Mouse (Mus musculus): ENCODE measurements at regions not wholly inside any gene's neighbourhood (a gene's known extent, or its start where the extent isn't known, plus 50 kb on each side); places are given as distances from the start of the nearest gene placed in this dataset.

DNA sequence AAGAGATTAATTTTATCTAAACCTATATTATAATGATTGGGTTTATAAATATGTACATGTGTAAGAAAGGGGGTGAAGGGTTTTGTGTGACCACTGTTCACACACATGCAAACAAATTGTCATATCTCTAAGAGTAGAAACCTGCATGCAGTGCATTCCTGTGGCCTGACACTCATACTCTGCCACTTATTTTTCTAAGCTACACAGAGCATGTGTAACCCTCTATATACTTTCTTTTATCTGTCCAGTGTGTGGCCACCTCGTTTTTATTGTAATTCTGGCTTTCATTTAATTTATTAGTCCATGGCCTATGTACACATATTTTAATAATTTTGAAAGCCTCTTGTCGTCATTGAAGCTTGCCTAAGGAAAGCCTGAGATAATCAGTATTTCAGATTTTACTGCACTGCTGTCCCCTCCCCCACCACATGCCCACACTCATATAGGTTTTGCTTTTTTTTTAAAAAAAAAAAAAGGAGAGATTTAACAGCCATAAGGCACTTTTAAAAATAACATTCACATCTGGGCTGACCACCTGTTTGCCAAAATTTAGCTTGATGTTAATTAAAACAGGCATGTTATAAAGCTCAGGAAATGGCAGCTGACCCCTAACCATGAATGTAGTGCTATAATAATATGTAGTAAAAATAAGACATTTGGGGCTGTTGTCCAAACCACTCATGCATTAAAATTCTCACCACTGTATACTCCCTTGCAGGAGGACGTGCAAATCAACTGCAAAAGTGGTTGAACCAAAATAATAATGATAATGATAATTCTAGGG is 410.7 kb upstream of the Clint1 start:
- no peak for DNase-seq

DNA sequence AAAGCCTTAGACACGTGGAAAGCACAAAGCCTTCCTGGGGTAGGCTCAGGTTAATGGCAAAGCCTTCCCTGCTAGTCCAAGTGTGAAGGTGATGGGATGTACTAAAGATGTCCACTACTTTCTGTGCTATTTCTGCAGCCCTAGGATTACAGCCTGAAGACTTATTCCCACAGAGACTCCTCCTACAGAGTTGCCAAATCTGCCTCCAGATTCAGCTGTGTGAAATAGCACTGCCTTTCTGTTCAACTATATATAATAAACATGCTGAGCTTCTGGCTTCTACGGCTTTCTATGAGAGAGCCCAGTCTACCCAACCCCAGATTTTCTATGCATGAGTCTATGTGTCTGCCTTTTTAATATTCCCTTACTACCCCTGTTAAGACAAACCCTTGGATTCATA is 405.3 kb upstream of the Clint1 start:
- DNase-seq: no peak

DNA sequence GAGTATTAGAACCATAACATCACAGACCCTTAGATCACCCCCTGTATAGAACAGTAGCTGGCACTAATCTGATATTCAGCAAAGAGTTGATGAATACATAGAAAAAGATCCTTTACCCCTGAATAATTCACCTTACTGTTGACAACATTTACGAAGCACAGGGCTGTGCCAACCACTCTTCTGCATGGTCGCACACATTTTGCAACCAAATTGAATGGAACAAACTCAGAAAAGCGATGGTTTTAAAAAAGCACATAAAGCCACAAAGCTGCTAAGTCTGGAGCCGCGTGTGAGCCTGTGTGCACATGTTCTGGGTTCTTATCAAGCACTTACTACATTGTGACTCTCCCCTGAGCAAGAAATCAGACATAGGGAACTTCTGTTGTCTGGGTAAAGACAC is 397.6 kb upstream of the Clint1 start:
- no peak for DNase-seq

DNA sequence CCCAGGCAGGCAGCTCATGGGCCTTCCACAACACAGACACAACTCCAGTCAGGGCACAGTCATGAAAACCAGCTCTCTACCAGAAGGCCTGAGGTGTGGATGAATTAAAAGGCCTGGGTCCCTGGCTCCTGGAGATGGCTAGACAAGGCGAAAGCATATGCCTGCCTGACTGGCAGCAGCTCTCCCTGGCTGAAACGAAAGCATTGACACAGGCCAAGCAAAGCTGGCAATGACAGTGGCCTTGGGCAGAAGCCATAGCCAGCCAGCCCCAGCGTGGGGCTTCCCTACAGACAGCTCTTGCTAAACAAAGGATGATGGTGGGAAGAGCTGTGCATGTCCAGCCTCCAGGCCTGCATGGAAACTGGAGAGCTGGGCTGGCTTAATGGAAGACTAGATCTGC is 396.9 kb upstream of the Clint1 start:
- DNase-seq: no peak

DNA sequence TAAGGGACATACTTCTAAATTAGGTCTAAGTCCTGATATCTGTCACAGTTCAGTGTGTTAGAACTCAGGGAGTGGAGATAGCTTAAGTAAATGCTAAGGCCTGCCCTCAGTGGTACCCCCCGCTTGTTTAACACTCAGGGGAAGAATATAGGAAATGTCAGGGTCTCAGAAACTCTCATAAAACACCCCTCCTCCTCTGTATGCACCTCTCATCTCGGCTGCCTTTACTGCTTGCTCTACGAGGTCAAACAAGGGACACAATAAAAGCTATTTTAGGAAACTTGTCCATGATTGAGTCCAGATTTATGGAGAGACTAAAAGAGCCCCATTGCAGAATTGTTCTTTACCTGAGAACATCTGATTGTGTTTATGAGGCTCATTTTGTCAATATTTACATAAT is 395.1 kb upstream of the Clint1 start:
- no peak for DNase-seq

DNA sequence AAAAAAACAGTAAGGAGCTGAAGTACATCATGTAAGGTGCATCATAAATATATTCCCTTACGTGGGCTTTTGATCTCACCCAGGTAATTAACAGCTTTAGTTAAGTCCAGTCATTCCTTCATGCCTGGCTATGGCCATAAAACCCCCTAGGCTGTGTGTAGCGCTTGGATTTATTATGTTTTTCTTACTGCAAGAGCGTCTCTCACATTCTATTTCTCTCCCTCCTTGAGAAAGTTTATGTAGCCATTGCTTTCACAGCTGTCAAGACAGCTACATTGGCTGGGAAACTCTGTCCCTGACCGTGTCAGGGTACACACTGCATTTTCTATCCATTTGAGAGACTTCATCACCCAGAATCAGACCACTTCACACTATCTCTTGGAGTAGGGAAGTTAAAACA is 394.3 kb upstream of the Clint1 start:
- DNase-seq: no peak

DNA sequence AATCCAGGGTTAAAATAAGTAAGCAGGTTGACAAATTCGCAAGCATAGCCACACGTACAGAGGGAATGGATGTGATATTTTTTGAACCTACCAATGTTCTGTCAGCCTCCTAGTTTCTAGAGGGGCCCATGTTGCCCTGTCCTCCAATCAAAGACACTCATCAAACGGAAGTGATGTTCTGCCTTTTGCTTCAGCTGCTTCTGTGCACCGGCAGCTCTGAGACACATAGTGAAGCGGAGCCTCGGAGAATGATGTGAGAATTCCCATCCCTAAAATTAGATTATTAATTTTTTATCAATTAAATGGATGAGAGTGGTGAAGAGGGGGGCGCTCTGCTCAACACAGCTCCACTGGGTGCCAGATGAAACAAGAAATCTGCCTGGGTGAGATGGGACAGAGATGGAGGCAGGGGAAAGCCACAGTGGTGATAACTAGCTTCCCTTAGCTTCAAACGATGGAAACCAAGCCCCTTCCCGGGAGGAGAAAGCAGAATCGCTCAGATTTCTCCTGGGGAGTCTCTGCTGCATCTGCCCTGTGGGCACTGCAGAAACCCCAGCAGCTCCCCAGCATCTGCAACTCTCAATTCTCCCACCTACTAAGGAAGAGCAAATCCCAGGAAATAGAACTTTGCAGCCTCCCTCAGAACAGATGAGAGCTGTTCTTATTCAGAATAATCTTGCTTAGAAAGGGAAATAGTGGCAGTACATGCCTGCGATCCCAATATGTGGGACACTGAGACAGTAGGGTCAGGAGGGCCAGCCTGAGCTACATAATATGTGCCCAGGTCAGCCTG is 391.7 kb upstream of the Clint1 start:
- DNase-seq: no peak

DNA sequence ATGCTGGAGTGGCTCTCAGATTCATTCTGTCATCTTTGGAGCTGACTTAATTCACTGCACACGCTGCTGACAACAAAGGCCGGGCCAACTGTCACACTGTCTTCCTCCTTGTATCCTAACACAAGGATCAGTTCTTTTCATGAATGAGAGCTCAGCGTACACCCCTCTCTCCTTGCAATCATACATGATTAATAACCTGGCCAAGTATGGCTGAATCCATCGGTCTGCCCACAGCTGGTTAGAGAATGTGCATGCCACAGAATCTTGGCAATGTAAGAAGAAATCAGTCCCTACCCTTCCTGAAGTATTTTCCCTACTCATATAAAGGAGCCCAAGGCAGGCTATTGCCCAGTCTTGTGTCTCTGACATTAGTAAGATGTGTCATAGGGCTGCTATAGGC is 387.4 kb upstream of the Clint1 start:
- no peak for DNase-seq

DNA sequence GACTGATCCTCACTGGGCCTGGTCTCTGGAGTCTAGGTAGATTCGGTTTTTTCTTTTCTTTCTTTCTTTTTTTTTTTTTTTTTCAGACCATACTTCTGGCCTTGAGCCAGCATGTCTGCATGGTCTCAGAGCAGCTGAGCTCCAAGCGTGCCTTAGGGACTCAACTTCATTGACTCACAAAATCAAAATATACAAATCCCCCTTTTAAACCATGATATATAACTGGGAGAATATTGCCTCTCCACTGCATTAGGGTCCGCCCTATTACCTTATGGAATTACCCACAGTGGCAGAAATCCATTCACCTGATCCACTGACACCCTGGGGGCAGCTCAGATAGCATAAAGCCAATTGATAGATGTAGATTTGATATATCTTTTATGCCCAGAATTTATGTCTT is 385.5 kb upstream of the Clint1 start:
- DNase-seq: no peak

DNA sequence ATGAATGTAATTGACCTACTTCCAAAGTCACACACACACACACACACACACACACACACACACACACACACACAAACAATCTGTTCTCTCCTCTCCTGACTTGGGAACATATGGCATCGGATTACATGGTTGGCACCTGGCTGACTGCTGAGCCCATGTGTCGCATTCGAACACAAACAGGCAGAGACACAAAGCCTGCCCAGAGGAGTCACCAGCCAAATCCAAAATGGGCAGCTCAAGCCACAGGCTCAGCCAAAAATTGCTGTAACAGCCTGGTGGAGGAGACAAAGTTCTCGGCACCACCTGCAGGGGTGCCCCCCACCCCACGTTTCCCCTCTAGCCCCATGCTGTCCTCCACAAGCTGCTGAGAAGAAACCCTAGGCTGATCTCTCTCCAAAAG is 379.7 kb upstream of the Clint1 start:
- no peak for DNase-seq

DNA sequence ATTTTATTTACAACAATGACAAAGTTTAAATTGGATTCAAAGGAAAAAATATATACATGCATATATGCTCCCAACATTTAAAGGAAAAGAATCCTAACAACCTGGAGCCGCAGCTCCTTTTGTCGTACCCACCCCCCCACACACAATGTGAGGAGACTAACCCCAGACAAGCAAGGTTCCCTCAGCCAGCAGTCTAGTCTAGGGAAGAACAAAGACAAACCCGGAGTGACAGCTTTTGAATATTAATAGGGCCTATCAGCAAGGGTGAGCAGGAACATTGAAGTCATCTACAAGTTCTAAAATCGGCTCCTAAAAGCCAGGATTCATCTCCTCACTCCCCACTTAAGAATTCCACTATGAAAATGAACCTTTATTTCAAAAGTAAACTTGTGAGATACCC is 374.9 kb upstream of the Clint1 start:
- DNase-seq: no peak

DNA sequence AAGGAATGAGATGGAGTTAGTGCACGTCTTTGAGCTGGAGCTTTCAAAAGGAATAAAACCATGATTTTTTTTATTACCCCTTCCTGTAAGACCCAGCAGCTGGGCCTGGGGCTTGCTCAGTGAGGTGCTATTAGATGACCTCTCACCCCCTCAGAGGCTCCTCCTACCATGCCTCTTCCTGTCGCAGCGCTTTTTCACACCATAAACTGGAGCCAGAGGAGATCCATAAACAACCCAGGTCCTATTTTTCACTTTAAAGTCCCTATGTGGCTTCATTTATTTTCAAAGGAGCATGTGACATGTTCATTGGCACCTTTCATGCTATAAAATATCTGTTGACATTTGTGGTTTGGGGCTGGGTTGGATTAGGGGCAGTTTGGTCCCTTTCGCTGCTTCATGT is 365.9 kb upstream of the Clint1 start:
- DNase-seq: no peak

DNA sequence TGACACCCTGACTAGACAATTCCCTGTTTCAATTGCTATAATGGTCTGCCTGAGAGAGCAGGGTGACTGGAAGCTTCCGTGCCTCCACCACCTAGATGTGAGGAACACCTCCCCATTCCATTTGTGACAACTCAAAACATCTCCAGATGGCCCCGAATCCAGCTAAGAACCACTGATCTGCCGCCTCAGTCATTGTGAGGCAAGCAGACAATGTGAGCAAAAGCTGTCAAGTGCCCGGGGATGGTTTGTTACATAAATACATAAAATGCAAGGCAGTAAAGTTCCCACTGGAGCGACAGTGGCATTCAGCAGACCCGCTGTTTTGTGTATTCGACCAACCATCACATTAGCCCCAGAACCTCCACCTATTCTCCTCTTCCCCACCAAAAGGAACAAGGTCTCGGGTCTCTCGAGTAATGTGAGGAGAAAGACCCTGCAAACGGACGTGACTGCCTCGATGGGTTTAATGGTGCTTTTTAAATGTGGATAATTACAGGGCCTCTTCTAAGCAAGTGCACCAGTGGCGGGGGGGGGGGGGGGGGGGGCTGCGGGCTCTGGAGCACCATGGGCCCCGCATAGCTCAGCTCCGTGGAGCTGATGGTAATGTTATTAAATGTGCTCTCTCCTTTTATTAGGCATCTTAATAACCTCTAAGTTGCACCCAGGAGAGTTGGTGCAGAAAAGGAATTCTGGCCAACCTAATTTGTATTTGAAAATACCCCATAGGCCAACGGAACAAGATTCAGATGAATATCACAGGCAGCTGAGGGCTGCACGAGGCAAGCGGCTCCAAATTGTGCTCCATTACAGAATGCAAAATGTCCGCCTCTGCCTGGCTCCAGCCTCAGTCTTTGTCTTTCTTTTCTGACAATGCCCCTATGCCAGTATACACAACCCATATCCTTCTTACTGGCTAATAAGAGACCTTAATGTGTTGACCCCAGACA is 360.6 kb upstream of the Clint1 start:
- DNase-seq: no peak

DNA sequence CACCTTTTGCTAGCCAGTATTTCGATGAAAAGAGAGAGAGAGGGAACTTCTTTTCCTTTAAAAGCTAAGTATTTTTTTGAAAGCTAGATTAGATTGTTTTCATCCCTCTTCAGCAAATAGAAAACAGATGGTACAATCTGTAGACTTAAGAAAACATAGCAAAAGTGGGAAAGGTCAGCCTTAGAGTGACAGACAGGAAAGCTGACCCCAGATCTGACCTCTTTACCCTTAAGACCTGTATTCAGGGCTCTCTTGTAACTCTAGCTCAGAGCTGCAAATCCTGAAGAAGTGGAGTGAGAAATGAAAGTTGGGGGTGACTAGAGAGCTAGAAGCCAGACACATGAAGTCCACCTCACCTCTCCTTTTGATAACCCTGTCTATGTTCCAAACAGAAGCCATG is 356.6 kb upstream of the Clint1 start:
- DNase-seq: no peak

DNA sequence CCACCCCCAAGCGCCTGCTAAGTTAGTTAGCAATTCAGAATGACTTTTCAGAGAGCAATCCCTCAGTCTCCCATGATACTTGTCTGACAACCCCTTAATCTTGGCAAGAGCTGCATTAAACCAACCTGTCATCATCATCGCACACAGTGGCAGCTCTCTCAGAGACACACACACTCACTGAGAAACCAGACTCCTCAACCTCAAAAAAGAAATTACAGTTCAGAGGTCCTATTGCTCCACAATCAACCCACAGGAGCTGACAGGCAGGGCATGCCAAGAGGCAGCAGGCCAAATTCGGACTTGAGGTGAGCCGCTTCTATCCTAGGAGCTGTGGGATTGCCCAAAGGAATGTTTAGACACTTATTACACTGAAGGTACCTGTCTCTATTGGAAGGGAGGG is 343.3 kb upstream of the Clint1 start:
- DNase-seq: no peak

DNA sequence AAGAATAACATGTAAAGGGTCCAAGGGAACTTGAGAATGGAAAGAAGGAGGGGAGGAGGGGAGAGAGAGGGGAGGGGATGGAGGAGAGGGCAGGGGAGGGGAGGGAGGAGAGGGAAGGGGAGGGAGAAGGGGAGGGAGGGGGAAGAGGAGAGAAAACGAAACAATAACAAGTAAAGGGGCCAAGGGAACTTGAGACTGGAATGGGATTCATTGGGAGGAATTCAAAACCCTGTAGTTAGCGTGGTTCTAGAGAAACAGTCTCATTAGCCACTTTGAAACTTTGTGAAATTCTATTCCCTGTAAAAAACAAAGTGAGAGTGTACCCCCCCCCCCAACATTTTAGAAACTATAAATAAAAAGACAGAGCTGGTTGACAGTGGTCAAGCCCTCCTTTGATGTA is 342.6 kb upstream of the Clint1 start:
- no peak for DNase-seq

DNA sequence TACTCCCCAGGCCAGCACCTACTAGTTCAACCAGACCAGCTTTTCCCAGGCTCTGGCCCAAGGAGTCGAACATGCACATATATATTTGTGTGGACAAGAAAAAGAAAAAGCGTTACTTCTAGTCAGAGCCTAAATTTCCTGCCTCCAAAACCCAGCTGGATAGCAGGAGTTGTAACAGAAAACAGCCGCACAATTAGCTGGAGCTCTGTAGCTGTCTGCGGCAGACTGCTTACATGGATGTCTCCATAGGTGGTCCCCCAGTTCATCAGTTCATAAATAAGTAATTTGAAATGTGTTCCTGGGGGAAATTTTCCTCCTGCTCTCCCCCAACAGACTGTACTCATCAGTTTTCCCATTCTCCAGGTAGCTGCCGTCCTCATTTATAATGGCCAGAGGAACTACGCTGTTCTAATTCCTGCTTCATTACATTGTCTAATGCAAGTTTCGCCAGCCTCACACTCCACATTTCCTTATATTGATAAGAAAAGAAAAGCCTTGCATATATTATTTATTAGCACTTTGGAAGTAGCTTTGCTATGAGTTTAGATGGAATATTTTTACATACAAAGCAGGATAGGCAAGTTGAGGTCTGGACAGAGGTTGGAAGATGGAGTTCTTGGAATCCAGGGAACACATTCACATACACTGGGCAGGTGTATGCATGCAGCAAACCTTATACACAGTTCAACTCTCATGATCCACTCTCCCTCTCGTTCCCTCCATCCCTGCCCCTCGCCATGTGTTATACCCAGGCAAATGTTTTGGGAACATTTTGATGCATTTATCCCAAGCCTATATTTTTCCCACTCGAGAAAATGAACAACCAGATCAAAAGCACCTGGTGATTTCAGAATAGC is 337.2 kb upstream of the Clint1 start:
- DNase-seq: no peak

DNA sequence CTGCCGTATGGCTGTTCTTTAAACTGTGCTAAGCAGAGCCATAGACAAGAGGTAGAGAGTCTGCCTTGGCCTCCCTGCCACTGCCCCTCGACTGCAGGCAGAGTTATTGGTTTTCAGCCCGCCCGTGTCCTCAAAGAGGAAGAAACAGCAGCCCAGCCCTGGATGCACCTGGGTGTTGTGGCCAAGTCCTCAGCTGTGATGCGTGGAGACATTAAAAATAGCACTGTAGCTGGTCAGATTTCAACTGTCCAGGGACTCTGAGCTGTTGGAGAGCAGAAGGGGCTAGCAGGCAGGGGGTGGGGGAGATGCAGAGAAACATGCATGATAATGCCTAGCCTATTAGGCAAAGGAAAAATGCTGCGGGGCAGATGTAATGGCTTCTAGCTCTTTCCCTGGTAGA is 327.1 kb upstream of the Clint1 start:
- DNase-seq: no peak

DNA sequence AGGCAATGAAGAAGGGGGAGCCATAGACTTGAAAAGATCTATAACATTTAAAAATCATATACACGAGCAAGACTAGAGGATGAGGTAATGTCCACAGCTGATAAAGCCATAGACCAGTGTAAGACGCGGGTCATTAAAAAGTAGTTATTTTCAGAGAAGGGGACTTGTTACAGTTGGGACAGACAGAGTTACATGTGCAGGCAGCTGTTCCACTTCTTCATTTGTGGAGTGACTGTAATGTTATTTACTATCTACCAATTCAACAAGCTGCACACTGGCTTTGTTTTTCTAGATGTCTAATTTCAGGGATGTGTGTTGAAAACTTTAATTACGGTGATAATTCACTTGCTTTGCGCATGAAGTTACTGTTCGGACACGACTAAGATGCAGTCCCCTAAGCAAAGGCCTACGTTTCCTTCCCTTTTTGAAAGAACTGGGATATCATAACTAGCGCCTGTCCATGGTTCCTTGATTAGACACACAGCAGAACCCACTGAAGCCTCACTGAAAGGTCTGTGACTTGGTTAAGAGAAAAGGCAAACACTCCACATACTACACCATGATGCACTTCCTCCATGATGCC is 320.7 kb upstream of the Clint1 start:
- DNase-seq: no peak

DNA sequence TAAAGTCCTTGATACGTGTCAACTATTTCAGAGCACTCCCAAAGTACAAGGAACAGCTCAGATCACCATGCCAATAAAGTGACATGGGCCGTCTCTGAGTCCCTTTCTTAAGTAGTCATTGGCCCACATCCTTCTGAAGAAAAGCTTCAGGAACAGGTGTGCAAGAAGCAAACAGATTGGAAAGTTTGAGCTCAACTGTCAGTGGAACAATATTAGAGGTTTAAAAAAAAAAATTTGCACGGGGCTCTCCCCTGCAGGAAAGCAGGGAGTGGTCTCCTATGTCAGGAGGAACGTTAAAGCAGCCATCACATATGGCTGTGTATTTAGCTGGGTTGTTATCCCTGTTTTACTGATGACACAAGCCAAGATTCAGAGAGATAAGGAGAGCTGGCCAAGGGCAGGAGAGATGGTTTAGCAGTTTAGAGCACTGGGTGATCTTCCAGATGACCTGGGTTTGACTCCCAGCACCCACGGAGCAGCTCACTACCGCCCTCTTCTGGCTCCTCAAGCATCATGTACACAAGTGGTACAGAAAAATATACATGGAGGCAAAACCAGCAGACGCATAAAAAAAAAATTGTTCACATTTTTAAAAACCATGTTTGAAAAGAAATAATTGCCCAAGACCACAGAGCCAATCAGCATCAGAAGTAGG is 318.3 kb upstream of the Clint1 start:
- no peak for DNase-seq

DNA sequence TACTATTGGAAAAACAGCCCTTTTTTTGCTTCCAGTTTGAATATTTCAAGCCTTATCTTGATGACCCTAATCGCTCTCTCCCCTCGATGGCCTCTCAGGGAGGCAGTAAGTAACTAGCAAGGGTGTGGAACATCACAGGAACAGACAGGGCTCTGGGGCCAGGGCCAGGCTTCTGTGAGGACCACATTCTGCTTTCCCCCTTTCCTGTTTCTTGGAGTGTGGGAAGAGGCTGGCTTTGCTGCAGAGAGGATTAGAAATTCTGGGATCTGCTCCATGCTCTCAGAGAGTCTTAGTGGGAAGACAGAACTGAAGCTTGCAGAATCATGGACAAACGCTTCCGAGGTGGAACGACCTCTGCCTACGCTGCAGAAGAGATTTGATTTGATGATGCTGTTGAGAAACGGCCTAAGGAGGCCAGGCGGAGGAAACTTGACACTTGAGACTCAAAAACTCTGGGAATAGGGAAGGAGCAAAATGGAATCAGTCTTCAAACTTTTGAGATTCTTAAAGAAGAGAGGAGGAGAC is 316.3 kb upstream of the Clint1 start:
- DNase-seq: no peak
